Mouse (Mus musculus): ENCODE results near the gene Fam71e2. TPM values are rescaled to one million over a fixed set of nuclear protein-coding genes. Genes with fewer than 3 reads are reported as not detected.

Fam71e2 gene
- total RNA-seq, 2 experiments from 2014 or later = not detected

DNA sequence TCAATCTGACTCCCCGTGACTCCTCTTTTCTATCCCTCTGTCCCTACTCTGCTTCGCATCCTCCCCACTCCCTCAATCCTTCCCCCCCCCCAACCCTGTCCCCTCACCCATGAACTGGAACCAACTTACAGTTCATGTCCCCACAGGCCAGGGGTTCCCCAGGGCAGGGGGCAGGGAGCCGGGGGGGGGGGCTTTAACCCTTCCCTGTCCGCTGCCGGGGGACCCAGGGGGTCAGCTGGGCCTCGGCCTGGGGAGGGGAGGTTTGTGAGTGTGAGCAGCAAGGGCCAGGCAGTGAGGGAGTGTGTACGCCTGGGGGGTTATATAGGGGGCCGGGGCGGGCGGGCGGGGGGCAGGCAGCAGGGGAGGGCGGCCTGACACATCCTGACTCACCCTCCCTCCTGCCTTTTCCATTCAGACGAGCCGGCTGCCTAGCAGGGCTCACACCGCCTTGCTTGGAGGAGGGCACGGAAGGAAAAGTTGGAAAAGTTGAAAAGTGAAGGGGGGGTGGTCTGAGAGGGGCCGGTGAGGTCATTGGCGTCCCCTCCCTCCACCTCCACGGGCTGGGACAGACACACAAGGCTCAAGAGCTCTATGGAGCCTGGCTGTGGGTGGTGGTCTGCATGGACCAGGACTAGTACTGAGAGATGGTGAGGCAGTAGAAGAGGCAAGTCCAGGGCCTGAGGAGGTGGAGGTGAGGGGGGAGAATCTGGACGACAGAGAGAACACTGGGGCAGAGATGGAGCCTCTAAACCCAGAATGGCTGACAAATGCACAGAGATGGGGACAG lies 6.9 kb upstream of the Fam71e2 start:
- DNase-seq = no peak

DNA sequence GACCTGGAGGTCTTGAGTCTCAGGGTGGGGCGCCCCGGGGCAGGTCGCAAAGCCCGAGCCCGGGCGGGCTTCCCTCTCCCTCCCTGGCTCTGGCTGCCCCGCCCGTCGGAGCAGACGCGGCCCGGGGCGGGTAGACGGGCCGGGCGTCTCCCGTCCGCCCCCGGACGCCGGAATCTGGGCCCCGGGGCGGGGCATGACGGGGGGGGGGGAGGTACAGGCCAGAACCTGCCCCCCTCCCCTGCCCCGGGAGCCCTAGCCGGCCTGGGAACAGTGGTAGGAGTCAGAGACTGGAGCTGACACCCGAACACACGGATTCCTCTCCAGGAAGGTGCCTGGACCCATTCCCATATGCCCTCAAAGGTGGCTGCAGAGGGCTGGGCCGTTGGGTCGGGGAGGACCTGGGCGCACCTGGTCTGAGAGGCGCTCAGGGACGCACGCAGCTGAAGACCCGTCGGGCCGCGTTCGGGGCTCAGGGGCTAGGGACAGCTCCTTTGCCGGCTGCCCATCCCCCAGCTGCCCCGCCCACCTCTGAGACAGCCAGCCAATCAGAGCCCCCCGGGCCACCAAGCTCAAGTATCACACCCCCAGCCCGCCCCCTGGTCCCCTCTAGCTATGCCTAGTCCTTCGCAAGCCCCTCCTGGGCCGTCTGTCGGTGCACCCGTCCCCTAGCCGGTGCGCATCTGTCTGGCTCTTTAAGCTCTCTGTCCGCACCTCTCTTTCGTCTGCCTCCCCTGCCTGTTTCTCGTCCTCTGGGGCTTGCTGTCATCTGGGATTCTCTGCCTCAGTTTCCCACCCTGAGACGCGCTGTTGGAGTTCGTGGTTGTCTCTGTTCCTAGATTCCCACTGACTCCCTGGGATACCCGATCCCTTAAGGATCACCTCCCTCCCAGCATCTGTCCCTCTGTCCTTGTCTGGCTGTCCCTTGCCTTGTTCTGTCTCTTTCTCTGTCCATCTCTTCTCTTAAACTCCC lies 6.0 kb upstream of the Fam71e2 start:
- peak; percentile 57 for DNase-seq

- no peak for DNase-seq
These were observed 5.0 kb upstream of the Fam71e2 start for GRCm38 (mm10) chr7:4776131-4776530.

DNA sequence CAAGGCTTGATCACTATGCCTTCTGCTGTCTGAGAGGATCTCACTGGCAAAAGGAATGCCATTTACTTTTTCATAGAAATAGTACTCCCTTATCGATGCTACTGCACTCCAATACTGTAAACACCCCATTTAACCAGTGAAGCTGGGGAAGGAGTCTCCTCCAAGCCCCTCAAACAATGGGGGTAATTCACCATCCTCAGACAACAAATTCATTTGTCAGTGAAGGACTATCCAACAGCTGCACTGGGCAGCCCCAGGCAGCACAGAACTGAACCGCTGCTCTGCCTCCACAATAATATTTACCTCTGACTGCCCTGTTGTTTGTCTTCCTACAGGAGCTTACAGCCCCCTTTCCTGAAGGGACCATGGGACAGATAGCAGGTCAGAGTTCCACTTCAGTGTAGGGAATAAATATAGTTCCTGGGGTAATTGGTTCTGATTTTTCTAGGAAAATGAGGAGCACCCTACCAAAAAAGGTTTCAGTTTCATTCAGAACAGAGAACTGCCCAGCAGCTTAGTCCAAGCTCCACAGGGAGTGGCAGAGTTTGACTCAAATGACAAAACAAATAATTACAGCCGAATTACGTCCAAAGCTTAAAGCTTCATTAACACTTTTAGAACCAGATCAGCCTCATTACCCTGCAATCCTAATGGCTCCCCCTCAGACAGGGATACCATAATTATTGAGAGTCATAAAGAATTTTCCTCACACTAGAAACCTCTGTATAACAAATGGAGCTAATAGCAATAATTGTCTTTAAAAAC lies 6.0 kb downstream of the Fam71e2 start:
- DNase-seq = no peak

DNA sequence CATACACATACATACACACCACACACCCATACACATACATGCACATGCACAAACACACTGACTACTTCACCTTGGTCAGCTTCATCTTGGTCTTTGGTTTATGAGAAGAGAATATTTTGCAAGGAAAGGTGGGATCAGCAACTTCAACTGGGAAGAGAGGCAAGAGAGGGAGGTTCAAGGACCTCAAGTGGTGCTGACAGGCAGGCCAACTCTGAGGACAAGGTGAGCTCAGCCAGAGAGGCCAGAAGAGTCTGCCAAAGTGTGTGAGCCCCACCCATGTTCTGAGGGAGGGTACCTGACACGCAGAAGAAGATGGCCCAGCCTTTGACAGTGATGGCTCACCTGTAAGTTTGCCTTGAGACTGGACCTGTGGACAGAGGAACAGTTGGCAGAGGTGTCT lies 11.4 kb downstream of the Fam71e2 start:
- DNase-seq = no peak

GRCm38 (mm10) chr7:4752821-4753570 lies 18.1 kb downstream of the Fam71e2 start, which contains the start of gene Cox6b2:
TSS of gene Cox6b2 (minus strand) at chr7:4753094.
- DNase-seq = peak; percentile 49

- DNase-seq = peak; percentile 35
These were observed 18.9 kb downstream of the Fam71e2 start for GRCm38 (mm10) chr7:4751971-4752820.

GRCm38 (mm10) chr7:4749169-4749568 lies 21.9 kb downstream of the Fam71e2 start:
- no peak for DNase-seq

GRCm38 (mm10) chr7:4748321-4748720 lies 22.8 kb downstream of the Fam71e2 start:
- no peak for DNase-seq

DNA sequence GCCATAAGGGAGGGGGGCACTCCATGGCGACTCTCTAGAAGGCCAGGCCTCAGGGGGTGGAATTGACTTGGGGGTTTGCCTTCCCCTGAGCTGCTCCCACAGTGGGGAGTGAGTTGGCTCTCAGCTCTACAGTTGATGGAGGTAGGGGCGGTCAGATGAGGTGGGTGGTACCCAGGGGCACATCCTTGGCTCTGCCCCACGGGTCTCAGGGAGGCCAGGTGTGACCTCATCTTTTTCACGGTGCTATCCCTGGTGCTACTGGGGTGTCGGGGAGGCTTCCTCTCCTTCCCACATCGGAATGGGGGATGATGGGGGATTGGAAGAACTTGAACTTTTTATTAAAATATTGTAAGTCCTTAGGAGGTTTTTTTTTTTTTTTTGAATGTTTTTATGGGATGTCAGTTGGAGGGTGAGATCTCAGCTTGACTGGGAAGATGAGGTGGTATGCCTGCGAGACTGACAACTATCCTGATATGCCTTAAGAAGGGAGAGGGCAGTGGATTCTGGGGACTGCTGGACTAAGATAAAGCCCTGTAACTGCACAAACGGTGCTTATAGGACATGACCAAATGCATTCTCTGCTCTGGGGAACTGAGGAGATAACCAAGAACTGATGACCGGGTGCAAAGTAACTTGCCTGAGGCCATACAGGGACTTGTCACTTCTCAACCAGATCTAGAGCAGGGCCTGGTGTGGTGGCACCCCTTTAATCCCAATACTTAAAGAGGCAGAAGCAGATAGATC lies 23.8 kb downstream of the Fam71e2 start:
- DNase-seq = no peak

DNA sequence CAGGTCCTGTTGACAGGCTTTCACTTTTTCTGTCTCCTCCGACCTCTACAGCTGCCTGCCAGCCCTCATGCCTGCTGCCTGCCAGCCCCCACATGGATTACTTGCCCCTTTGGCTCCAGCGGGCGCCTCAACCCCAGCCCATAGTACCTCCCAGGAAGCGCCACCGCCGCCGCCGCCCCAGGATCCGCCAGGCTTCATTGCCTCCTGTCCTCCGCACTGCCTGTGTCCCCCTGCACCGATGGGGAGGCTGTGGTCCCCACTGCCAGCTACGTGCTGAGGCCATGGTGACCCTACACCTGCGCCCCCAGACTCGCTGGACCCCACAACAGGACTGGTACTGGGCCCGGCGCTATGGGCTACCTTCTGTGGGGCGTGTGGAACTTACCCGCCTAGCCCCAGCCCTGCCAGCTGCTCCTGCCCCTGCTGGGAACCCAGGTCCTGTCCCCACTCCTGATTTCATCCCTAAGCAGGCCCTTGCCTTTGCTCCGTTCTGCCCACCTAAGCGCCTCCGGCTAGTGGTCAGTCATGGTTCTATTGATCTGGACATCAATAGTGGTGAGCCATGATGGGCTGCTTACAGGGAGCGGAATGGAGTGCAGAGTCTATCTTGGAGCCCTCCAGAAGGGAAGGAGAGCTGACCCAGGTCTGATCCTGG lies 24.6 kb downstream of the Fam71e2 start:
- DNase-seq = no peak

GRCm38 (mm10) chr7:4744886-4745285 lies 26.2 kb downstream of the Fam71e2 start:
- no peak for DNase-seq

- no peak for DNase-seq
These were observed 27.7 kb downstream of the Fam71e2 start for GRCm38 (mm10) chr7:4743354-4743753.

GRCm38 (mm10) chr7:4742482-4742819 lies 28.7 kb downstream of the Fam71e2 start:
- DNase-seq = no peak

DNA sequence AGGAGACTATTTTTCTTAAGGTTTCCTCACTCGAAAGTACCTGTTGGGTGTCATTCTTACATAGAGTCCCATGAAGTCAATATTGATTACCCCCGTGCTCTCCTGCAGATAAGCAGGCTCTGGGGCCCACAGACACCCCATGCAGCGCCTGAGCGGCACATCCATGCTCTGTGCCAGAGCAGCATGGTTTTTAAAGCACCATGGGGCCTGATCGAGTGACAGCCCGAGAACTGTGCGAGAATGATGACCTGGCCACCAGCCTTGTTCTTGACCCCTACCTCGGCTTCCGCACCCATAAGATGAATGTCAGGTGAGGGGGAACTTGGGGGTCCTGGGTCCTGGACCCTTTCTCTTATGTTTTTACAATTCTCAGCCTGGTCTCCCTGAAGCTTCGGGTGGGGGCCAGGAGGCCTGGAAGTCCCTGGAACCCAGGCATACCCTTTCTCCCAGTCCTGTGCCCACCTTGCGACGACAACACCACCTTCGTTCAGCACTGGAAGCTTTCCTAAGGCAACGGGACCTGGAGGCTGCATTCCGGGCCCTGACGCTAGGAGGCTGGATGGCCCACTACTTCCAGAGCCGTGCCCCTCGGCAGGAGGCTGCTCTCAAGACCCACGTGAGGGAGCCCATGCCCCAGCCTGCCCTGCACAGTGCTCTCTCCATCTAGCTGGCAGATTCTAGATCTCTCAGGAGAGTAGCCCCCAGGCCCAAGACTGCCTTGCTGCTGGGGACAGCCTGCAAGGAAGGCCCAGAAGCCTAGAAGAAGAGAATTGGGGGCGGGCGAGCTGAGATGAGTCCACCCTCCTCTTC lies 29.2 kb downstream of the Fam71e2 start:
- no peak for DNase-seq

GRCm38 (mm10) chr7:4741151-4741550 lies 30.0 kb downstream of the Fam71e2 start:
- peak; percentile 73 for DNase-seq

- no peak for DNase-seq
These were observed 30.8 kb downstream of the Fam71e2 start for GRCm38 (mm10) chr7:4740309-4740727.

DNA sequence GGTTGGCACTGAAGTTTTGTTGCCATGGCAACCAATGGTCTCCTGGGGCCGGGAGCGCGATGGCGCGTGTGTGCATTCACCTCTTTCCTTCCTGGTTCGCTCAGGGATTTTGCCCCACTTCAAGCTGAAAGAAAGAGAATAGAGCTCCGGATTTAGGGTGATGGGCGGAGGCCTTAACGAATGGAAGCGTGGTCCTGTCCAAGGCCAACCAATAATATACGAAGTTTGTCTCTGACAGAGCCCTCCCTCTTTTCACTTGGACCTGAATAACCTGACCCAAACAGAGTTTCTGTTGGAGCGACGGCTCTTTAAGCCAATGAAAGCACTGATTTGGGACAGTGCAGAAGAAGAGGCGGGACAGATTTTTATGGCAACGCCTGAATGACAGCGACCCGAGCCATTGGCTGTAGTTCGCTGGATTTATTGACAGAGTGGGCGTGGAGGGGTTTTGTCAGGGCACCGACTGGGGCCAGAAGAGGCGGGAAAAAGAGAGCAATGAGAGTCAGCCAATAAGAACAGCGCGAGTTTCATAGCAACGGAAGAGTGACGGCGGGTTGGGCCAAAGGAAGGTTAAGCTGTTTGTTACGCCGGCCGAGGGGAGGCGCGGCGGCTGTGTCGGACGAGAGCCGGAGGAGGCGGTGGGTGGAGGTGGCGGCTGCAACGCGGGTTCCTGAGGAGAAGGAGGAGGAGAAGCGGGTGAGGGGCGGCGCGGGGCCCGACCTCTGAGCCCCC lies 31.4 kb downstream of the Fam71e2 start, which contains the start of gene Kmt5c:
Gene Kmt5c, plus strand, starts transcription at position 572 of the 732 bp plus-strand sequence.
- peak; percentile 99 for DNase-seq
